ENCODE assay signal across 30 mouse cellular contexts in the genomic region with DNA sequence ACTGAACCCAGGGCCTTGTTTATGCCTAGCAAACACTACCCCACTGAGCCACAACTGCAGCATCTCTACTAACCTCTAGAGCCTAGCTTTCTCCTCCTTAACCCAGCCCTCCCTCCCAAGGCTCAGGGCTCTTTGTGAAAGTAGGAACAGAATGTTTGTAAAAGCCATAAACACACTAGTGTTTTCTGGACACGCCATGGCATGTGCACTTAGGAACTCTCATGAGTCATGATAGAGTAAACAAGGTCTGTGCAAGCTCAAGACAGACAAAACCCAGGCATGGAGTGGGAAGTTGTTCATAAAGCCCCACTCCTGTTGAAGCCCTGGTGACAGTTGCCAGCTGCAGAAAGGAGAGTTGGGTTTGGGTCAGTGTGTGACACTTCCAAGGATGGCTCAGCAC.
DNase-seq lines count a peak whose midpoint lies in the region; ATAC-seq and TF ChIP-seq lines count a peak whose summit lies in the region.
"Had no signal": no experiment of that assay in that cellular context is flagged by ENCODE, and none has a peak within 500 bp of the region (broad histone marks: within the 10 kb centered on the region; RNA-seq: fewer than 3 reads in every experiment).

No protein-coding gene starts in this region.

- no peaks in the 10 kb centered on the region for H3K36me3 ChIP-seq in lung, embryonic 15.5 days
- no peaks in the 10 kb centered on the region for H3K36me3 ChIP-seq in intestine, postnatal 0 days (ENCODE audit: control insufficient read depth, insufficient read depth)
- no peaks in the 10 kb centered on the region for H3K36me3 ChIP-seq in midbrain, embryonic 16.5 days (ENCODE audit: control insufficient read depth, insufficient read depth, low read length)
- H3K36me3 ChIP-seq: embryonic facial prominence, embryonic 13.5 days; G1E; heart, embryonic 13.5 days; hindbrain, embryonic 12.5 days; limb, embryonic 13.5 days; liver, embryonic 13.5 days; midbrain, embryonic 15.5 days had no signal

- H3K27ac ChIP-seq in lung, embryonic 15.5 days: no peak overlapping the region
- no peak overlapping the region for H3K27ac ChIP-seq in intestine, postnatal 0 days (ENCODE audit: low read depth, low read length)
- no peak overlapping the region for H3K27ac ChIP-seq in midbrain, embryonic 16.5 days (ENCODE audit: low read length)
- H3K27ac ChIP-seq: embryonic facial prominence, embryonic 13.5 days; forebrain, embryonic 13.5 days; heart, adult 2 months; heart, embryonic 13.5 days; hindbrain, embryonic 12.5 days; limb, embryonic 13.5 days; liver, embryonic 13.5 days; macrophage; midbrain, embryonic 15.5 days had no signal

- no peak overlapping the region for H3K9ac ChIP-seq in lung, embryonic 15.5 days
- H3K9ac ChIP-seq in intestine, postnatal 0 days (ENCODE audit: low read depth, low read length): no peak overlapping the region
- H3K9ac ChIP-seq in midbrain, embryonic 16.5 days (ENCODE audit: low read depth, low read length): no peak overlapping the region
- H3K9ac ChIP-seq: embryonic facial prominence, embryonic 13.5 days; forebrain, embryonic 13.5 days; heart, embryonic 13.5 days; hindbrain, embryonic 12.5 days; limb, embryonic 13.5 days; liver, embryonic 13.5 days; midbrain, embryonic 15.5 days had no signal

- no peak for TF ChIP-seq CTCF in intestine, postnatal 0 days (IDR thresholded peaks at IDR 0.05; ENCODE audit: low read depth)

- H3K9me3 ChIP-seq in lung, embryonic 15.5 days: no peaks in the 10 kb centered on the region
- H3K9me3 ChIP-seq in intestine, postnatal 0 days (ENCODE audit: control insufficient read depth): no peaks in the 10 kb centered on the region
- no peaks in the 10 kb centered on the region for H3K9me3 ChIP-seq in midbrain, embryonic 16.5 days (replicated peaks; ENCODE audit: control insufficient read depth, low read length, poor library complexity, severe bottlenecking)
- H3K9me3 ChIP-seq: embryonic facial prominence, embryonic 13.5 days; forebrain, embryonic 13.5 days; G1E; heart, embryonic 13.5 days; hindbrain, embryonic 12.5 days; limb, embryonic 13.5 days; liver, embryonic 13.5 days; midbrain, embryonic 15.5 days had no signal

- H3K4me3 ChIP-seq in lung, embryonic 15.5 days: no peak overlapping the region
- H3K4me3 ChIP-seq in intestine, postnatal 0 days (ENCODE audit: low read depth, low read length): no peak overlapping the region
- H3K4me3 ChIP-seq in midbrain, embryonic 16.5 days (ENCODE audit: low read depth, low read length): no peak overlapping the region
- H3K4me3 ChIP-seq: embryonic facial prominence, embryonic 13.5 days; forebrain, embryonic 13.5 days; heart, adult 2 months; heart, embryonic 13.5 days; hindbrain, embryonic 12.5 days; limb, embryonic 13.5 days; liver, embryonic 13.5 days; midbrain, embryonic 15.5 days; myocyte had no signal

- no peak for DNase-seq in lung, postnatal 4 days
- DNase-seq in lung, postnatal 36 days: peak; percentile 5
- DNase-seq in spleen, postnatal 36 days (ENCODE audit: low spot score in 2 of 2): no peak
- DNase-seq in neural tube, embryonic 10.5 days (ENCODE audit: extremely low spot score, low spot score): no peak
- DNase-seq: adrenal gland, adult 2 months; cerebellum, adult 18-20 months; cerebellum, postnatal 14 days; gastrocnemius, postnatal 36 days; heart, adult 2 months; heart, postnatal 14 days; kidney, adult 8-10 months; kidney, postnatal 10 days; liver, embryonic 13.5 days; right cerebral cortex, adult 18-20 months; right cerebral cortex, postnatal 4 days; thymus, postnatal 14 days had no signal

- no peaks in the 10 kb centered on the region for H3K4me1 ChIP-seq in lung, embryonic 15.5 days
- no peaks in the 10 kb centered on the region for H3K4me1 ChIP-seq in intestine, postnatal 0 days (replicated peaks; ENCODE audit: control insufficient read depth, insufficient read depth, low read length)
- no peaks in the 10 kb centered on the region for H3K4me1 ChIP-seq in midbrain, embryonic 16.5 days (ENCODE audit: control insufficient read depth, insufficient read depth, low read length)
- H3K4me1 ChIP-seq: embryonic facial prominence, embryonic 13.5 days; forebrain, embryonic 13.5 days; heart, embryonic 13.5 days; hindbrain, embryonic 12.5 days; limb, embryonic 13.5 days; liver, embryonic 13.5 days; midbrain, embryonic 15.5 days had no signal

- no peak overlapping the region for H3K4me2 ChIP-seq in lung, embryonic 15.5 days
- no peak overlapping the region for H3K4me2 ChIP-seq in intestine, postnatal 0 days (replicated peaks; ENCODE audit: low read depth)
- no peak overlapping the region for H3K4me2 ChIP-seq in midbrain, embryonic 16.5 days (ENCODE audit: low read length)
- H3K4me2 ChIP-seq: embryonic facial prominence, embryonic 13.5 days; forebrain, embryonic 13.5 days; heart, embryonic 13.5 days; hindbrain, embryonic 12.5 days; limb, embryonic 13.5 days; liver, embryonic 13.5 days; midbrain, embryonic 15.5 days had no signal

- no peaks in the 10 kb centered on the region for H3K27me3 ChIP-seq in lung, embryonic 15.5 days
- H3K27me3 ChIP-seq in intestine, postnatal 0 days (replicated peaks; ENCODE audit: control insufficient read depth, insufficient read depth, low read length): no peaks in the 10 kb centered on the region
- no peaks in the 10 kb centered on the region for H3K27me3 ChIP-seq in midbrain, embryonic 16.5 days (ENCODE audit: control insufficient read depth, insufficient read depth, low read depth, low read length)
- H3K27me3 ChIP-seq: CH12.LX; embryonic facial prominence, embryonic 13.5 days; forebrain, embryonic 13.5 days; heart, embryonic 13.5 days; hindbrain, embryonic 12.5 days; limb, embryonic 13.5 days; liver, embryonic 13.5 days; midbrain, embryonic 15.5 days; Patski had no signal

- ATAC-seq in lung, embryonic 15.5 days (ENCODE audit: borderline replicate concordance, extremely low read depth, low FRiP score, low TSS enrichment): peak; percentile 14; the same call in 1 of the 2 replicates
- 0 out of 2 replicates have a peak, but pooled peaks have one; percentile 19 for ATAC-seq in intestine, postnatal 0 days
- no peak for ATAC-seq in midbrain, embryonic 16.5 days
- ATAC-seq: forebrain, embryonic 13.5 days; midbrain, embryonic 15.5 days; Patski had no signal

- WGBS in lung, embryonic 15.5 days: 7% methylated on average over 1 of the region's 1 CpGs
- WGBS in intestine, postnatal 0 days: 17% methylated on average over 1 of the region's 1 CpGs
- WGBS in midbrain, embryonic 16.5 days: 73% methylated on average over 1 of the region's 1 CpGs
